Mouse (Mus musculus) forelimb bud, embryonic 11.5 days (tissue): ENCODE measurements around the gene Teddm1a.

Experiments used
- DNase-seq: peaks from one replicate; pipeline ENCODE4 v3.0.0-alpha.2; 2012; ENCODE audit warnings: low read depth, low spot score

Teddm1a gene

GRCm38 (mm10) chr1:153904236-153904635 lies 12.7 kb downstream of the Teddm1a start:
- no peak for DNase-seq

GRCm38 (mm10) chr1:153905884-153906283 lies 14.3 kb downstream of the Teddm1a start:
- no peak for DNase-seq

GRCm38 (mm10) chr1:153908208-153908607 lies 16.7 kb downstream of the Teddm1a start:
- no peak for DNase-seq

GRCm38 (mm10) chr1:153908741-153909140 lies 17.2 kb downstream of the Teddm1a start:
- DNase-seq = no peak

GRCm38 (mm10) chr1:153909213-153909962 lies 17.8 kb downstream of the Teddm1a start:
- DNase-seq = no peak

- DNase-seq = no peak
Observed at GRCm38 (mm10) chr1:153909963-153910291, 18.4 kb downstream of the Teddm1a start.

GRCm38 (mm10) chr1:153910423-153910822 lies 18.9 kb downstream of the Teddm1a start:
- no peak for DNase-seq

- DNase-seq = no peak
Observed at GRCm38 (mm10) chr1:153911276-153911795, 19.8 kb downstream of the Teddm1a start.

GRCm38 (mm10) chr1:153913869-153914268 lies 22.3 kb downstream of the Teddm1a start:
- no peak for DNase-seq

GRCm38 (mm10) chr1:153918521-153919206 lies 27.1 kb downstream of the Teddm1a start:
- no peak for DNase-seq

GRCm38 (mm10) chr1:153921642-153922041 lies 30.1 kb downstream of the Teddm1a start:
- DNase-seq = no peak

- DNase-seq = no peak
Observed at GRCm38 (mm10) chr1:153922571-153923021, 31.1 kb downstream of the Teddm1a start.

GRCm38 (mm10) chr1:153924395-153925385 lies 33.1 kb downstream of the Teddm1a start:
- DNase-seq = no peak

- no peak for DNase-seq
Observed at GRCm38 (mm10) chr1:153930431-153930830, 38.9 kb downstream of the Teddm1a start.

- DNase-seq = no peak
Observed at GRCm38 (mm10) chr1:153933772-153934171, 42.2 kb downstream of the Teddm1a start.

- DNase-seq = no peak
Observed at GRCm38 (mm10) chr1:153935844-153936380, 44.4 kb downstream of the Teddm1a start.

GRCm38 (mm10) chr1:153937025-153937424 lies 45.5 kb downstream of the Teddm1a start:
- no peak for DNase-seq

GRCm38 (mm10) chr1:153940986-153941385 lies 49.4 kb downstream of the Teddm1a start:
- no peak for DNase-seq
